Mouse (Mus musculus) midbrain, embryonic 13.5 days (tissue): ENCODE data around the gene Ppp1cb. TPM values are rescaled to one million over a fixed set of nuclear protein-coding genes. Genes with fewer than 3 reads are reported as not detected.

Experiments
- ATAC-seq: fragments of 200-750 bp; cut with Nextera tagmentation; 2 replicates; pipeline ENCODE4 v1.8.0; 2017; ENCODE audit warnings: mild to moderate bottlenecking, moderate TSS enrichment, moderate library complexity
- H3K27ac ChIP-seq: fragments of 300-500 bp; sonication (generic); 2 replicates; pipeline ENCODE4 v1.5.1; 2015; ENCODE audit warnings: inconsistent platforms, mild to moderate bottlenecking, moderate library complexity
- H3K27me3 ChIP-seq: fragments of 300-500 bp; sonication (generic); 2 replicates; pipeline ENCODE4 v1.6.1; 2015; ENCODE audit warnings: mild to moderate bottlenecking, inconsistent platforms
- H3K36me3 ChIP-seq: fragments of 300-500 bp; sonication (generic); 2 replicates; pipeline ENCODE4 v1.6.1; 2015; ENCODE audit warnings: mild to moderate bottlenecking, inconsistent platforms
- H3K4me1 ChIP-seq: fragments of 300-500 bp; sonication (generic); replicated peaks from 2 replicates; pipeline ENCODE4 v1.6.1; 2015; ENCODE audit warnings: inconsistent platforms
- H3K4me2 ChIP-seq: fragments of 300-500 bp; sonication (generic); replicated peaks from 2 replicates; pipeline ENCODE4 v1.6.1; 2015; ENCODE audit warnings: moderate library complexity, mild to moderate bottlenecking, inconsistent platforms
- H3K4me3 ChIP-seq: fragments of 300-500 bp; sonication (generic); replicated peaks from 2 replicates; pipeline ENCODE4 v1.5.1; 2015; ENCODE audit warnings: mild to moderate bottlenecking, inconsistent platforms
- H3K9ac ChIP-seq: fragments of 300-500 bp; sonication (generic); replicated peaks from 2 replicates; pipeline ENCODE4 v1.6.1; 2015; ENCODE audit warnings: mild to moderate bottlenecking, inconsistent platforms
- H3K9me3 ChIP-seq: fragments of 300-500 bp; sonication (generic); 2 replicates; pipeline ENCODE4 v1.6.1; 2016; ENCODE audit warnings: mild to moderate bottlenecking, inconsistent platforms
- WGBS: fragments of 180-500 bp; shearing (Covaris S2); methylation state at CpG from one replicate; pipeline ENCODE4 v1.1.7; 2015; 5-methylcytosine and 5-hydroxymethylcytosine counted together
- polyA plus RNA-seq: library from polyadenylated mRNA; unstranded; fragments of >200 nt; fragmentation: Nextera tagmentation; extraction: Ambion mirVana; gene quantifications from 2 replicates; pipeline ENCODE4 v1.2.1, GENCODE M21; 2015

Ppp1cb gene
- polyA plus RNA-seq, 1 experiment from 2014 or later: 209 TPM

DNA sequence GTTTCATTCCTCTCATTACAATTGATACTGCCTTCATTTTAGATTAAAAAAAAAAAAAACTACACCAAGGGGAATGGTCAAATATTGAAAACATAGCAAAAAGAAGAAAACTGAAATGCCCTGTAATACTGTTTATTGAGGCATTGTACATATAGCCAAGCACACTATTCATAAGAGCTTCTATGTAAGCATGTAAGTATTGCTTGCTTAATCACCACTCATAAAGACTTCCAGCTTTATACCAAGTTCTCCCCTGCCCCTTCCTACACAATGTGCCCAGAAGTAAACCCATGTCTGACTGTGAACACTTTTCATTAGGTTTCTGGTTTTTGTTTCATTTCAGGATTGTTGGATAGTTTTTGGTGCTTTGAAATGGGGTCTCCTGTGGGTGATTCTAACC, 11.8 kb upstream of the Ppp1cb start:
- H3K27me3 ChIP-seq: no peaks in the 10 kb centered on the region
- H3K36me3 ChIP-seq: no peaks in the 10 kb centered on the region
- no peak overlapping the region for H3K27ac ChIP-seq

GRCm38 (mm10) chr5:32459251-32459881, 723 bp downstream of the Ppp1cb start:
- under 1% methylated on average over 61 of the region's 63 CpGs for WGBS

More for the DNA sequence above, 11.8 kb upstream of the Ppp1cb start:
- H3K9me3 ChIP-seq: no peaks in the 10 kb centered on the region
- no peak overlapping the region for H3K4me2 ChIP-seq
- no peak overlapping the region for H3K4me3 ChIP-seq
- no peak overlapping the region for H3K9ac ChIP-seq
- H3K4me1 ChIP-seq: no peaks in the 10 kb centered on the region
- no peak for ATAC-seq

GRCm38 (mm10) chr5:32459882-32460751, 1.5 kb downstream of the Ppp1cb start:
- H3K4me2 ChIP-seq: peak overlapping the region; percentile 64
- peak overlapping the region; percentile 100 for H3K27ac ChIP-seq
- no peaks in the 10 kb centered on the region for H3K27me3 ChIP-seq
- H3K9me3 ChIP-seq: no peaks in the 10 kb centered on the region
- no peaks in the 10 kb centered on the region for H3K36me3 ChIP-seq
- 0% methylated on average over 19 of the region's 19 CpGs for WGBS
- peaks cover 24% of the 10 kb centered on the region for H3K4me1 ChIP-seq
- peak overlapping the region; percentile 97 for H3K9ac ChIP-seq
- peak overlapping the region; percentile 89 for H3K4me3 ChIP-seq
- ATAC-seq: no peak

More at GRCm38 (mm10) chr5:32459251-32459881, 723 bp downstream of the Ppp1cb start:
- H3K36me3 ChIP-seq: no peaks in the 10 kb centered on the region
- peak overlapping the region; percentile 97 for H3K9ac ChIP-seq
- peak overlapping the region; percentile 89 for H3K4me3 ChIP-seq
- H3K27ac ChIP-seq: peak overlapping the region; percentile 100
- H3K4me2 ChIP-seq: peak overlapping the region; percentile 64
- peak; percentile 89 for ATAC-seq
- no peaks in the 10 kb centered on the region for H3K27me3 ChIP-seq
- H3K4me1 ChIP-seq: peaks cover 24% of the 10 kb centered on the region
- H3K9me3 ChIP-seq: no peaks in the 10 kb centered on the region

DNA sequence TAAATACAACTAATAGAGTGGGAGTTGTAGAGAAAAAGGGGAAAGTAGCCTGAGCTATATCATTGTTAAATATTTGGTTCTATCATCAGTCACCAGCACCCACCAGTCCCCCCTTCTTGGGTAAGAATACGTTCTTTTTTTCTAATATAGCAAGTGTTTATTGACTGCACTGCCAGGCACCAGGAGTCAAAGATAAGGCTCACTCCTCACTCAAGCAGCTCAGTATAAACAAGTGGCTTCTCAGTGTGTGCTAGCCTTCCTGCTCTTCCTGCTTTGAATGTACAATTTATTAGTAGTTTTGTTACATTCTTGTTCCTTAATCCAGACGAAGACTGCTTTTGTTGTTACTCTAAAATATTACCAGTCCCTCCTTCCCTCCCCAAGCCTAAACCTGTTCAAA, 2.3 kb downstream of the Ppp1cb start:
- Histone ChIP-seq H3K4me2 (peak overlapping the region; percentile 57), H3K27me3 (no peaks in the 10 kb centered on the region), H3K9ac (peak overlapping the region; percentile 52), H3K4me3 (peak overlapping the region; percentile 32), H3K4me1 (peaks cover 24% of the 10 kb centered on the region), H3K9me3 (no peaks in the 10 kb centered on the region), H3K27ac (no peak overlapping the region), H3K36me3 (no peaks in the 10 kb centered on the region)
- WGBS: 43% methylated on average over 2 of the region's 2 CpGs
- no peak for ATAC-seq

GRCm38 (mm10) chr5:32472332-32473028, 13.8 kb downstream of the Ppp1cb start:
- Histone ChIP-seq H3K9me3 (no peaks in the 10 kb centered on the region), H3K27me3 (no peaks in the 10 kb centered on the region), H3K9ac (no peak overlapping the region), H3K4me1 (0 out of 2 replicates have a peak, but pooled peaks cover 3% of the 10 kb centered on the region), H3K4me2 (no peak overlapping the region), H3K4me3 (no peak overlapping the region), H3K36me3 (no peaks in the 10 kb centered on the region), H3K27ac (no peak overlapping the region)
- 90% methylated on average over 4 of the region's 4 CpGs for WGBS
- ATAC-seq: no peak

- 97% methylated on average over 2 of the region's 2 CpGs for WGBS
- H3K4me2 ChIP-seq: no peak overlapping the region
- no peak for ATAC-seq
Measured at GRCm38 (mm10) chr5:32473029-32473352, 14.3 kb downstream of the Ppp1cb start.

DNA sequence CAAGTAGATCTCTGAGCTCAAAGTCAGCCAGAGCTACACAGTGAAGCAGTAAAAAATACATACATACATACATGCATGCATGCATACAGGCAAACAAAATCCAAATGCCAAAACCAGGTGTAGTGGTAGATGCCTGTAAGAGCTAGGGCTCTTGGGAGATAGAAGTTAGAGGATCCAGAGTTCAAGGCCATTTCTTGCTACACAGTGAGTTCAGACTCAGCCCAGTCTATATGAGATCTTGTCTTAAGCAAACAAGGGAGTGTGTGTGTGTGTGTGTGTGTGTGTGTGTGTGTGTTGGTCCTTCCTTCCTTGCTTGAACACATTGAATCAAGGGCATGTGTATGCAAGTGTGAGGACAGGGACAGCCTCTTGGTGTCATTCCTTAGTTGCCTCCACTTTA, 17.9 kb downstream of the Ppp1cb start:
- Histone ChIP-seq H3K4me1 (0 out of 2 replicates have a peak, but pooled peaks cover 3% of the 10 kb centered on the region), H3K27ac (no peak overlapping the region), H3K27me3 (no peaks in the 10 kb centered on the region), H3K4me3 (no peak overlapping the region), H3K9me3 (no peaks in the 10 kb centered on the region), H3K4me2 (no peak overlapping the region), H3K9ac (no peak overlapping the region), H3K36me3 (peaks cover 26% of the 10 kb centered on the region)
- ATAC-seq: no peak

More at GRCm38 (mm10) chr5:32473029-32473352, 14.3 kb downstream of the Ppp1cb start:
- Histone ChIP-seq H3K9me3 (no peaks in the 10 kb centered on the region), H3K4me3 (no peak overlapping the region), H3K27ac (no peak overlapping the region), H3K9ac (no peak overlapping the region), H3K27me3 (no peaks in the 10 kb centered on the region), H3K36me3 (no peaks in the 10 kb centered on the region), H3K4me1 (0 out of 2 replicates have a peak, but pooled peaks cover 3% of the 10 kb centered on the region)

DNA sequence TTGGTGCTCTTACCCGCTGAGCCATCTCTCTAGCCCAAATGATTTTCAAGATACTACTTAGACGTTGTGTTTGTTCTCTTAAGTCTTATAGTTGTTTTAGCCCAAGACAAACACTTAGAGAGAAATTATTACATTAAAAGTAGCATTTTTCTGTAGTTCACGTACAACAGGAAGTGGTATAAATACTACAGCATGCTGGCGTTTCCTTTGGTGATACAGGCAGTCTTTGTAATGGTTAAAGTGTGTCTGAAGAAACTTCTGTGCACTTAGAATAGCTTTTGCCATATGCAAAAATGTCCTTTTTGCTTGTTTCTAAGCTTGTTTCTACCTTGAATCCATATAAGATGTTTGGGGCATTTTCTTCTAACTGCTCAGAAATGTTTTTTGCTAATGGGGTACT, 20.3 kb downstream of the Ppp1cb start:
- no peak overlapping the region for H3K4me3 ChIP-seq

GRCm38 (mm10) chr5:32485430-32485829, 26.8 kb downstream of the Ppp1cb start:
- Histone ChIP-seq H3K27me3 (no peaks in the 10 kb centered on the region), H3K9ac (no peak overlapping the region), H3K27ac (no peak overlapping the region), H3K9me3 (no peaks in the 10 kb centered on the region), H3K4me1 (no peaks in the 10 kb centered on the region), H3K4me2 (no peak overlapping the region), H3K4me3 (no peak overlapping the region), H3K36me3 (peaks cover 72% of the 10 kb centered on the region)
- ATAC-seq: no peak
- 94% methylated on average over 3 of the region's 3 CpGs for WGBS

More for the DNA sequence above, 20.3 kb downstream of the Ppp1cb start:
- WGBS: 95% methylated on average over 4 of the region's 4 CpGs
- no peak for ATAC-seq
- Histone ChIP-seq H3K4me2 (no peak overlapping the region), H3K27ac (no peak overlapping the region), H3K9ac (no peak overlapping the region), H3K36me3 (peaks cover 36% of the 10 kb centered on the region), H3K9me3 (no peaks in the 10 kb centered on the region), H3K4me1 (no peaks in the 10 kb centered on the region), H3K27me3 (no peaks in the 10 kb centered on the region)

- H3K36me3 ChIP-seq: peaks cover 63% of the 10 kb centered on the region
- H3K4me3 ChIP-seq: no peak overlapping the region
- H3K9me3 ChIP-seq: no peaks in the 10 kb centered on the region
- no peak overlapping the region for H3K9ac ChIP-seq
- no peaks in the 10 kb centered on the region for H3K4me1 ChIP-seq
- 97% methylated on average over 2 of the region's 2 CpGs for whole genome bisulfite sequencing
- H3K27me3 ChIP-seq: no peaks in the 10 kb centered on the region
- no peak for ATAC-seq
- no peak overlapping the region for H3K4me2 ChIP-seq
- no peak overlapping the region for H3K27ac ChIP-seq
Measured at GRCm38 (mm10) chr5:32488044-32488443, 29.4 kb downstream of the Ppp1cb start.

DNA sequence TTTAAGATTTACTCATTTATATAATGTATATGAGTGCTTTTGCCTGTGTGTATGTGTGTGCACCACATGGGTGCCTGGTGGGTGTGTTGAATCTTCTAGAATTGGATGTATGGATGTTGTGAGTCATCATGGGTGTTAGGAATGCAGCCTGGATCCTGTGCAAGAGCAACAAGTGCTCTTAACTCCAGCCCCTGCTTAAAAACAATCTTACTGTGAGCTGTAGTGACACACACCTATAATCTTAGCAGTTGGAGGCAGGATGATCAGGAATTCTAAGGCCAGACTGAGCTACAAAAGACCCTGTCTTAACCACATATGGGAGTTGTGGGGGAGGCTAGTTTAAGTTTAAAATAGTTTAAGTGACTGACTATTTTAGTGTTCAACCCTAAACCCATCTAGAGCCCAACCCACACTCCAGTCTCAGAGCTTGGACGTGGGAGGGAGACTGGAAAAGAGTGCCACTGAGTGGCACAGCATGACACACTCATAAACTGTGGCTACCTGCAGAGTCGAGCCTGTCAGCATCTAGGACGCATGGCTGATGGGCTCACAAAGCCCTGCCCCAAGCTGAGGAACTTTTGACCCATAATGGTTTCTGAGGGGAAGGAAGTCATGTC, 35.5 kb downstream of the Ppp1cb start:
- Histone ChIP-seq H3K27ac (no peak overlapping the region), H3K36me3 (peaks cover 34% of the 10 kb centered on the region), H3K4me1 (no peaks in the 10 kb centered on the region), H3K27me3 (no peaks in the 10 kb centered on the region), H3K4me3 (no peak overlapping the region), H3K4me2 (no peak overlapping the region), H3K9ac (no peak overlapping the region), H3K9me3 (no peaks in the 10 kb centered on the region)
- 83% methylated on average over 3 of the region's 3 CpGs for WGBS
- ATAC-seq: no peak

DNA sequence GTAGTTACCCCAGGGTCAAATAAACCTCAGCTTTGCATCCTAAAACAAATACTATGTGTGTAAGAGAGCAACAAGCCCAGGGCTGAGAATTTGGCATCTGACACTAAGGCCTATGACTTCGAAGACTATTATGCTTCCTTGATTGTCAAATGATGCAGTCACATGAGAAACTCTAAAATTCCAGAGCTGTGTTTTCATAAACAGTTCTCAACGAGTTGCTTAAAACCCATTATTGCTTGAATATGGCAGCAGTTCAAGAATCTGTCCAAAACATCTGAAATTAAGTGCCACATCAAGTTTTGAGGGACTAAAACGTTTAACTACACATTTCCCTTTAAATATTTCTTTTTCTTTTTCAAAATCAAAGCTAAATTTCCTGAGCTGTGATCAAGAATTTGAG, 50.1 kb downstream of the Ppp1cb start:
- ATAC-seq: no peak
- H3K9ac ChIP-seq: no peak overlapping the region
- H3K4me2 ChIP-seq: no peak overlapping the region
- H3K27ac ChIP-seq: no peak overlapping the region
- H3K4me3 ChIP-seq: no peak overlapping the region
- WGBS: 84% methylated on average over 3 of the region's 3 CpGs
- no peaks in the 10 kb centered on the region for H3K9me3 ChIP-seq
- peaks cover 10% of the 10 kb centered on the region for H3K36me3 ChIP-seq
- H3K4me1 ChIP-seq: no peaks in the 10 kb centered on the region
- no peaks in the 10 kb centered on the region for H3K27me3 ChIP-seq
